Mouse (Mus musculus) kidney, postnatal 0 days (tissue): ENCODE data around the gene Gstm4. TPM values are rescaled to one million over a fixed set of nuclear protein-coding genes. Genes with fewer than 3 reads are reported as not detected.

Experiments
- ATAC-seq: fragments of 200-750 bp; cut with Nextera tagmentation; replicated peaks from 2 replicates; pipeline ENCODE4 v1.8.0; 2017; ENCODE audit warnings: low read depth, moderate number of reproducible peaks, moderate TSS enrichment, moderate library complexity; ENCODE audit not compliant: low FRiP score
- DNase-seq: peaks from one replicate; pipeline ENCODE4 v3.0.0-alpha.2; 2016; ENCODE audit warnings: low spot score
- H3K27ac ChIP-seq: fragments of 300-500 bp; sonication (generic); 2 replicates; pipeline ENCODE4 v1.5.1; 2014; ENCODE audit warnings: mild to moderate bottlenecking
- H3K27me3 ChIP-seq: fragments of 300-500 bp; sonication (generic); 2 replicates; pipeline ENCODE4 v1.6.1; 2014; ENCODE audit warnings: low read length, mixed read lengths; ENCODE audit not compliant: insufficient read depth
- H3K36me3 ChIP-seq: fragments of 300-500 bp; sonication (generic); 2 replicates; pipeline ENCODE4 v1.6.1; 2014; ENCODE audit warnings: low read length, mixed read lengths; ENCODE audit not compliant: insufficient read depth
- H3K4me1 ChIP-seq: fragments of 300-500 bp; sonication (generic); replicated peaks from 2 replicates; pipeline ENCODE4 v1.6.1; 2014; ENCODE audit warnings: antibody characterized with exemption, low read length, mixed read lengths; ENCODE audit not compliant: insufficient read depth
- H3K4me2 ChIP-seq: fragments of 300-500 bp; sonication (generic); 2 replicates; pipeline ENCODE4 v1.6.1; 2014; ENCODE audit warnings: mild to moderate bottlenecking, low read length, moderate library complexity, mixed read lengths
- H3K4me3 ChIP-seq: fragments of 300-500 bp; sonication (generic); replicated peaks from 2 replicates; pipeline ENCODE4 v1.5.1; 2014; ENCODE audit warnings: low read depth, low read length
- H3K9ac ChIP-seq: fragments of 300-500 bp; sonication (generic); 2 replicates; pipeline ENCODE4 v1.6.1; 2014; ENCODE audit warnings: low read depth, low read length
- H3K9me3 ChIP-seq: fragments of 300-500 bp; sonication (generic); replicated peaks from 2 replicates; pipeline ENCODE4 v1.6.1; 2016; ENCODE audit warnings: low read length, inconsistent platforms, mixed read lengths
- CTCF ChIP-seq: IDR thresholded peaks from 2 replicates; pipeline ENCODE4 v1.5.1; 2016; ENCODE audit warnings: antibody characterized with exemption, low read depth, mild to moderate bottlenecking, moderate library complexity
- WGBS: fragments of 180-500 bp; shearing (Covaris S2); extraction: QIAGEN DNeasy Blood & Tissue Kit; methylation state at CpG from one replicate; pipeline ENCODE4 v1.1.7; 2014; 5-methylcytosine and 5-hydroxymethylcytosine counted together
- polyA plus RNA-seq: library from polyadenylated mRNA; unstranded; fragments of >200 nt; fragmentation: Nextera tagmentation; extraction: Ambion mirVana; gene quantifications from 2 replicates; pipeline ENCODE4 v1.2.1, GENCODE M21; 2015

Gene Gstm4
- polyA plus RNA-seq, 1 experiment from 2014 or later = 21.8 TPM

GRCm38 (mm10) chr3:108084767-108085270 lies 40.1 kb upstream of the Gstm4 start:
- peak overlapping the region; percentile 99 for H3K4me2 ChIP-seq
- H3K4me1 ChIP-seq = peaks cover 29% of the 10 kb centered on the region
- DNase-seq = no peak
- WGBS = 5% methylated on average over 13 of the region's 13 CpGs
- ATAC-seq = no peak
- peak overlapping the region; percentile 96 for H3K27ac ChIP-seq
- 0 out of 2 replicates have a peak, but pooled peaks cover 3% of the 10 kb centered on the region for H3K36me3 ChIP-seq
- peak overlapping the region; percentile 71 for H3K9ac ChIP-seq
- H3K27me3 ChIP-seq = no peaks in the 10 kb centered on the region
- peak overlapping the region; percentile 68 for H3K4me3 ChIP-seq
- no peak for TF ChIP-seq CTCF
- H3K9me3 ChIP-seq = no peaks in the 10 kb centered on the region

GRCm38 (mm10) chr3:108083904-108084407 lies 39.3 kb upstream of the Gstm4 start:
- peak overlapping the region; percentile 99 for H3K4me2 ChIP-seq
- H3K9me3 ChIP-seq = no peaks in the 10 kb centered on the region
- H3K4me3 ChIP-seq = no peak overlapping the region
- peaks cover 29% of the 10 kb centered on the region for H3K4me1 ChIP-seq
- 80% methylated on average over 4 of the region's 4 CpGs for WGBS
- H3K36me3 ChIP-seq = 0 out of 2 replicates have a peak, but pooled peaks cover 6% of the 10 kb centered on the region
- DNase-seq (no peak), ATAC-seq (no peak)
- H3K27me3 ChIP-seq = no peaks in the 10 kb centered on the region
- no peak for TF ChIP-seq CTCF
- H3K9ac ChIP-seq = no peak overlapping the region
- H3K27ac ChIP-seq = no peak overlapping the region

GRCm38 (mm10) chr3:108083161-108083560 lies 38.5 kb upstream of the Gstm4 start:
- ATAC-seq = no peak
- Histone ChIP-seq H3K4me3 (no peak overlapping the region), H3K27ac (no peak overlapping the region), H3K36me3 (peaks cover 11% of the 10 kb centered on the region; the same call in 1 of the 2 replicates), H3K4me2 (no peak overlapping the region), H3K4me1 (peaks cover 29% of the 10 kb centered on the region), H3K9me3 (no peaks in the 10 kb centered on the region), H3K27me3 (no peaks in the 10 kb centered on the region), H3K9ac (no peak overlapping the region)
- no peak for TF ChIP-seq CTCF
- 45% methylated on average over 2 of the region's 2 CpGs for WGBS
- no peak for DNase-seq

GRCm38 (mm10) chr3:108082251-108082875 lies 37.7 kb upstream of the Gstm4 start:
- DNase-seq = peak; percentile 48
- peaks cover 16% of the 10 kb centered on the region; the same call in 1 of the 2 replicates for H3K36me3 ChIP-seq
- ATAC-seq = no peak
- H3K27ac ChIP-seq = no peak overlapping the region
- peak overlapping the region; percentile 23; the same call in 1 of the 2 replicates for H3K9ac ChIP-seq
- TF ChIP-seq CTCF = no peak
- H3K4me3 ChIP-seq = no peak overlapping the region
- H3K27me3 ChIP-seq = no peaks in the 10 kb centered on the region
- peaks cover 29% of the 10 kb centered on the region for H3K4me1 ChIP-seq
- H3K4me2 ChIP-seq = peak overlapping the region; percentile 16; the same call in 1 of the 2 replicates
- H3K9me3 ChIP-seq = no peaks in the 10 kb centered on the region
- WGBS = 67% methylated on average over 1 of the region's 1 CpGs

GRCm38 (mm10) chr3:108081681-108082080 lies 37.0 kb upstream of the Gstm4 start:
- Histone ChIP-seq H3K27ac (no peak overlapping the region), H3K4me1 (peaks cover 23% of the 10 kb centered on the region), H3K36me3 (peaks cover 23% of the 10 kb centered on the region), H3K9me3 (no peaks in the 10 kb centered on the region), H3K9ac (peak overlapping the region; percentile 23; the same call in 1 of the 2 replicates), H3K4me3 (no peak overlapping the region), H3K4me2 (0 out of 2 replicates have a peak overlapping the region, but pooled peaks have one; percentile 16), H3K27me3 (no peaks in the 10 kb centered on the region)
- ATAC-seq (no peak), DNase-seq (no peak)
- 47% methylated on average over 4 of the region's 4 CpGs for WGBS
- TF ChIP-seq CTCF = no peak

GRCm38 (mm10) chr3:108076836-108077235 lies 32.1 kb upstream of the Gstm4 start:
- WGBS = 67% methylated on average over 9 of the region's 9 CpGs
- Histone ChIP-seq H3K4me3 (no peak overlapping the region), H3K9me3 (no peaks in the 10 kb centered on the region), H3K4me2 (no peak overlapping the region), H3K4me1 (no peaks in the 10 kb centered on the region; the same call in 1 of the 2 replicates), H3K36me3 (peaks cover 52% of the 10 kb centered on the region), H3K9ac (no peak overlapping the region), H3K27me3 (no peaks in the 10 kb centered on the region), H3K27ac (no peak overlapping the region)
- TF ChIP-seq CTCF = no peak
- peak; percentile 69 for ATAC-seq
- DNase-seq = peak; percentile 46
